9 mouse cellular contexts compared by ENCODE assay signal in genomic region chr4:128891157-128891556, GRCm38 (mm10). TPM values are rescaled to one million over a fixed set of nuclear protein-coding genes. Genes with fewer than 3 reads are reported as not detected.
DNase-seq lines count a peak whose midpoint lies in the region; ATAC-seq lines count a peak whose summit lies in the region.
"Had no signal": no experiment of that assay in that cellular context is flagged by ENCODE, and none has a peak within 500 bp of the region (broad histone marks: within the 10 kb centered on the region; RNA-seq: fewer than 3 reads in every experiment).

No protein-coding gene starts in this region.

- no peak overlapping the region for H3K4me2 ChIP-seq in heart, embryonic 11.5 days
- no peak overlapping the region for H3K4me2 ChIP-seq in liver, embryonic 11.5 days
- H3K4me2 ChIP-seq: limb, embryonic 13.5 days had no signal

- H3K4me1 ChIP-seq in heart, embryonic 11.5 days (ENCODE audit: control insufficient read depth, insufficient read depth, low read length): no peaks in the 10 kb centered on the region
- no peaks in the 10 kb centered on the region for H3K4me1 ChIP-seq in liver, embryonic 11.5 days (replicated peaks; ENCODE audit: control insufficient read depth, insufficient read depth, low read length)

- no peak overlapping the region for H3K9ac ChIP-seq in heart, embryonic 11.5 days (ENCODE audit: low read depth, low read length)
- H3K9ac ChIP-seq in liver, embryonic 11.5 days (ENCODE audit: low read depth, low read length): no peak overlapping the region
- H3K9ac ChIP-seq: limb, embryonic 13.5 days had no signal

- H3K27me3 ChIP-seq in heart, embryonic 11.5 days (ENCODE audit: control insufficient read depth, insufficient read depth, low read length): 0 out of 2 replicates have a peak, but pooled peaks cover 3% of the 10 kb centered on the region
- peaks cover 4% of the 10 kb centered on the region; the same call in 1 of the 2 replicates for H3K27me3 ChIP-seq in liver, embryonic 11.5 days (replicated peaks; ENCODE audit: control insufficient read depth, insufficient read depth, low read length)
- H3K27me3 ChIP-seq: limb, embryonic 13.5 days had no signal

- DNase-seq in heart, adult 11 months: peak; percentile 98
- DNase-seq in cerebellum, adult 9-10 months: peak; percentile 98
- DNase-seq in heart, postnatal 4 days: peak; percentile 61
- DNase-seq in layer of hippocampus, postnatal 25 days (ENCODE audit: extremely low spot score in 1 of 2, low spot score in 1 of 2): peak; percentile 44 to 45
- peak; percentile 50 for DNase-seq in right cerebral cortex, postnatal 14 days
- DNase-seq in liver, embryonic 11.5 days (ENCODE audit: low spot score): no peak
- no peak for DNase-seq in urinary bladder, postnatal 14 days (ENCODE audit: low spot score)

- ATAC-seq in heart, embryonic 11.5 days (replicated peaks; ENCODE audit: insufficient number of reproducible peaks, low FRiP score, low TSS enrichment): no peak
- no peak for ATAC-seq in liver, embryonic 11.5 days (replicated peaks; ENCODE audit: low FRiP score)

- H3K36me3 ChIP-seq in heart, embryonic 11.5 days (ENCODE audit: control insufficient read depth, insufficient read depth, low read length): no peaks in the 10 kb centered on the region
- H3K36me3 ChIP-seq in liver, embryonic 11.5 days (ENCODE audit: control insufficient read depth, insufficient read depth, low read length): no peaks in the 10 kb centered on the region

- no peak overlapping the region for H3K4me3 ChIP-seq in heart, embryonic 11.5 days (ENCODE audit: low read depth, low read length)
- H3K4me3 ChIP-seq in liver, embryonic 11.5 days (ENCODE audit: low read depth, low read length): no peak overlapping the region
- H3K4me3 ChIP-seq: limb, embryonic 13.5 days had no signal

- H3K27ac ChIP-seq in heart, embryonic 11.5 days (ENCODE audit: low read depth, low read length): no peak overlapping the region
- no peak overlapping the region for H3K27ac ChIP-seq in liver, embryonic 11.5 days (ENCODE audit: low read depth, low read length)
- H3K27ac ChIP-seq: limb, embryonic 13.5 days had no signal

- 24% methylated on average over 1 of the region's 1 CpGs for WGBS in heart, embryonic 11.5 days (ENCODE audit: insufficient replicate concordance)
- WGBS in liver, embryonic 11.5 days: 19% methylated on average over 1 of the region's 1 CpGs

- no peaks in the 10 kb centered on the region for H3K9me3 ChIP-seq in heart, embryonic 11.5 days (replicated peaks; ENCODE audit: control insufficient read depth, low read length)
- no peaks in the 10 kb centered on the region for H3K9me3 ChIP-seq in liver, embryonic 11.5 days (ENCODE audit: control insufficient read depth, low read length)
- H3K9me3 ChIP-seq: limb, embryonic 13.5 days had no signal

RNA-seq across cellular contexts. Expression of gene Trim62, which starts 7.8 kb away (rescaled TPM):
- 4.4 and 6.2 TPM in 2 replicates for polyA plus RNA-seq in heart, embryonic 11.5 days (2014; fragmentation: Nextera tagmentation; extraction: Ambion mirVana)
- total RNA-seq in heart, postnatal 4 days (2021): 1 to 10 TPM; 3.2 to 3.7 TPM
- 10 to 100 TPM; 15.1 to 16.2 TPM for total RNA-seq in layer of hippocampus, postnatal 25 days (2021)
- polyA plus RNA-seq in liver, embryonic 11.5 days (2014; fragmentation: Nextera tagmentation; extraction: Ambion mirVana): 3.0 and 4.3 TPM in 2 replicates

Comparison
In these comparisons a context has a peak if more than half of its experiments do, and no peak if none do; other contexts are left out.
1. DNase-seq: peak in heart, adult 11 months (single experiment), cerebellum, adult 9-10 months (single experiment), heart, postnatal 4 days (single experiment), layer of hippocampus, postnatal 25 days (2 of 2) and right cerebral cortex, postnatal 14 days (single experiment); none in liver, embryonic 11.5 days (single experiment) and urinary bladder, postnatal 14 days (single experiment).